Mouse (Mus musculus): Measurements from ENCODE around the gene Ttc27.
A peak's percentile ranks its signal among the peaks of the same experiment; 100 is the strongest.
"Not testable (repeated sequence)": the region's sequence is repeated elsewhere in the genome, so short reads cannot be mapped to it uniquely, and the experiment has no call there.

The Ttc27 gene

DNA sequence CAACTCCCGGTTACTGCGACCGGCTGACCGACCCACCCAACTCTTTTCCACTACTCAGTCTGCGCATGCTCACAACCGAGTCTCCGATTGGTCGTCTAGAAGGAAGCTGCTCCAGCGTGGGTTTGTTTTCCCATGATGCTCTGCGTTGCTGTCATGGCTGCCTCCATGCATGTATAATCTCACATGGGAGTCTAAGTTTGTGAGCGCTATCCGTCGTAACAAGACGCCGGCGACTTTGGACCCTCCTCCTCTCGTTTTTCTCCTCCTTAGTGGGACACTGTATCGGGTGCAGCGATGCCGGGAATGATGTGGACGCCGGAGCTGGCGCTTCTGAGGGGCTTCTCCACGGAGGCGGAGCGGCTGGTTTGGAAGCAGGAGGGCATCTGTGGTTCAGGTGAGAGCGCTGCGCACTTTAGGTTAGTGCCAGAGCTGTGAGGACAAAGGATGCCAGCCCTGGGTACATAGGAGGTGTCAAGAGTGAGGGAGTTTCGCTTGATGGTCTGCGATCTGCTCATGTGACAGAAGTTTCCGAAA is at the start of gene Ttc27:
Gene Ttc27 (plus strand): TSS at position 115 of the 534 bp plus-strand sequence.
- DNase-seq (ENCODE audit: low read depth, low spot score) = peak; percentile 94

DNA sequence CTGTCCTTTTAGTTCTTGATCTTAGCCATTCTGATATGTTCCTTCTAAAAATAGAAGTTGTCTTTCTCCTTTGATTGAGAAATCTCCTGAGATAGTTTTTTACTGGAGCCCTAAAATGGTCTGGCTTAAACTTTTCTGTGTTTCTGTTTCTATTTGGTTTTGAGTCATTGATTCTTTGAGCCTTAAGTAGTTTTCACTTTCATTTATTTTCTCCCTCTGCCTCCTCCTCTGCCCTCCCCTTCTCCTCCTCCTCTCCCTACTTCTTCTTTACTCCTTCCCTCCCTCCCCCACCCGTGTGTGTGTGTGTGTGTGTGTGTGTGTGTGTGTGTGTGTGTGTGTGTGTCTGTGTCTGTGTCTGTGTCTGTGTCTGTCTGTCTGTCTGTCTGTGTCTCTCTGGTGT is 49.5 kb upstream of the Ttc27 start:
- DNase-seq (ENCODE audit: low read depth, low spot score) = no peak

DNA sequence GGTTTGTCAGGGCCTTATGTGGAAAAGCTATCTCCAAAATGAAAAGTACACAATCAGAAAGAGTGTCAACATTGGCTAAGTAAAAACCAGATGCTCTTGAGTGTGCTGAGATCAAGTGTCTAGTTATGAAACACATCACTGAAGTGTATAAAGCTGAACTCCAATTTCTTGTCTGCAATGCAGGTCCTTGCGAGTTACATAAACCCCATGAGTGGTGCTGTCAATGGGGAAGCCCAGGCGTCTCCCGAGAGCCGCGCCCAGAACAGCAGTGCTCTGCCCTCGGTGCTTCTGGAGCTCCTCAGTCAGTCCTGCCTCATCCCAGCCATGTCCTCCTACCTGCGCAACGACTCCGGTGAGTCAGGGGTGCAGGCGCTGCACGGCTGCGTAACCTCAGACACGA is 47.5 kb upstream of the Ttc27 start:
- no peak for DNase-seq (ENCODE audit: low read depth, low spot score)

DNA sequence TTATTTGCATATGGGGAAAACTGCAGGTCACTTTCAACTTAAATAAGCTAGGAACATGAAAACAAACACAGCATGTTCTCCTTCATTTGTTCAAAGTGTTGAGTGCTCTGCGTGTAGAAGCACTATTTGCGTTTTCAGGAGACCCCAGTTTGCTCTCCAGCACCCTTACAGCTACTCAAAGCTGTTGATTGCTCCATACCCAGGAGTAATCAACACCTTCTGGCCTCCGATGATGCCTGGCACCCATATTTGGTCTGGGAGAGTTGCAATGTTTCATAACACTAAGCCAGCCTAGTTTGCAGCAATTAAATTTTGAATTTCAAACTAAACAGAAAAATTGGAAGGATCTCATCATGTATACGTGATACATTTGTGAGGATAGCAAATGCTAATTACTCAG is 45.1 kb upstream of the Ttc27 start:
- DNase-seq (ENCODE audit: low read depth, low spot score) = no peak

DNA sequence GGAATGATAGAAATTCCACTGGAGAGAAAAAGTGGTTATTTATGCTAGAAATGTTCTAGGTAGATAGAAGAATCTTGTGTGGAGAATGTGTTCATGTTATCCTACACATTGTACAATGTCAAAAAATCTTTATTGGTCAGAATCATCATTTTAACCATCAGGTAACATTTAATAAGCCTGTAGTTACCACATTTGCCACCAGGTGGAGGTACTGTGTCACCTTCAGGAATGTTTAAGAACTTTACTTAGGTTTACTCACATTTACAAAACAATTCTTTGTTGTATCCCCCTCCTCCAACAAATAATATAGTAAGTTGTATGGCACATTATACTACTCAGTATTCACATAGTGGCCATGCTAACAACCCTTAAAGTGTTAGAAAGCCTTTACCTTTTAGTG is 44.3 kb upstream of the Ttc27 start:
- DNase-seq (ENCODE audit: low read depth, low spot score) = no peak

DNA sequence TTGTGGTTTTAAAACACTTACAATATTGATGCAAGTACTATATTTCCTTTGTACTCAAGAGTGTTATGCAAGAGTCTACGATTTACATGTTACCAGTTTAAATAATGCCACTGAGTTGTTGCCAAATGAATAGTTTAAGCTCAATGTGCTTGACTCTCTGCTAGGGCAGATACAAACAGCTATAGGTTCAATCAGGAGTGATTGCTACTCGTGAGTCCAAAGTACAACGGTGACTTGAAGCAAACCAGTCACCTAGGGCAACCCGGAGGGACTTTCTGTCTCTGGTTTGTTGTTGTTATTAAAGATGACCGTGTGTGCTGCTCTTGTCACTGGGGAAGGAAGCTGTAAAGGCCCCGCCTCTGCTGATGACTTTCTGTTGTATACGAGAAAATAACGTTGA is 39.5 kb upstream of the Ttc27 start:
- no peak for DNase-seq (ENCODE audit: low read depth, low spot score)

DNA sequence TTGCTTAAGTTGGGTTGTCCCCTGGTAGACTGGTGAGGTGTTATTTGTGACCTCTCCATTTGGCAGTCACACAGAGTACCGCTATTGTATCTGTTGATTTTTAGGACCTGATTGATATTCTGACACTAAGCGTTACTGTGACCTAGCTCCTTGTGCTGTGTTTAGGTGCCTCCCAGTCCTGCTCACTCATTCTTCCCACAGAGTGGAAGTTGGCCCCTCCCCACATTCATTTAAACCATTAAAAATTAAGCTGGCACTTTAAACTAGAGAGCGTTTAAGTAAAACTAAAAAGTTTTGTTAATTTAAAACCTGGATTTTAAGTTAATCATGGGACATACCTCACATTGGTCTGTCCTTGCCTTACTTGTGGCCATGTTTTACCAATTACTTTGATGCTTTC is 32.6 kb upstream of the Ttc27 start:
- no peak for DNase-seq (ENCODE audit: low read depth, low spot score)

DNA sequence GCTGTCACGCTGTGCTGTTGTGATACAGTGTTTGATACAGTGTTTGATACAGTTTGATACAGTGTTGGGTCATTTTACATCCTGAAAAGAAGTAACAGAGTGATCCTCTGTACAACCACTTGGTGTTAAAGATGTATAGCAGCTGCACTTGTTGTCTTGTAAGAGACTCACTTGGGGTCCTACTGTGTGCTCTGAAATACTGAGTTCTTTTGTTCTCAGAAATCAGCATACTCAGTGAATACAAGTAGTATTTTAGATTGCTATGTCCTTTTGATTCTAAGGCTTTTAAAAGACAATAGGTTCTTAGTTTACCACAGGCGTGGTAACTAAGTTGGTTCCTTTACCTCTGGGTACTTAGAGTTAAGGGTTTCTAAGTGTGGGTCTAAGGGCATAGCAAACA is 29.0 kb upstream of the Ttc27 start:
- no peak for DNase-seq (ENCODE audit: low read depth, low spot score)

DNA sequence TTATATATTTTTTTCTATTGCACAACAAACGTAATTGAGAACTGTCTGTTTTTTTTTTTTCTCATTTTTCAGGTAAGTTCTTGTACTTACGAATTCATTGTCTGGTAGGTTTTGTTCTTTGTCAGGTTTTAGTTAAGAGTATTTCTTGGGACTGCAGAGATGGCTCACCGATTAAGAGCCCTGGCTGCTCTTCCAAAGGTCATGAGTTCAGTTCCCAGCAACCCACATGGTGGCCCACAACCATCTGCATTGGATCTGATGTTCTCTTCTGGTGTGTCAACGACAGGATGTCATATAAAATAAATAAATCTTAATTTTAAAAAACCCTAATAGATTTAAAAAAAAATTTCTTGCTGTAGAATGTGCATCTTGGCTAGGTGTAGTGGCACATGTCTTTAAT is 28.1 kb upstream of the Ttc27 start:
- DNase-seq (ENCODE audit: low read depth, low spot score) = no peak

DNA sequence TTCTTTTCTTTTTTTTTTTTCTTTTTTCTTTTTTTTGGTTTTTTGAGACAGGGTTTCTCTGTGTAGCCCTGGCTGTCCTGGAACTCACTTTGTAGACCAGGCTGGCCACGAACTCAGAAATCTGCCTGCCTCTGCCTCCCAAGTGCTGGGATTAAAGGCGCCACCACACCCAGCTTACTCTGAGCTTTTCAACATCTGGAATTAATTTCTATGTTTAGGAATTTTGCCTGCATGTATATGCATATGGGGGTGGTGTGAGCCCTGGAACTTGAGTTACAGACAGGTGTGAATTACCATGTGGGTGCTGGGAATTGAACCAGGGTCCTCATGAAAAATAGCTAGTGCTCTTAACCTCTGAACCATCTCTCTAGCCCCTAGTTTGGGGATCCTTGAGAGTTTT is 15.9 kb upstream of the Ttc27 start:
- DNase-seq (ENCODE audit: low read depth, low spot score) = not testable (repeated sequence)

DNA sequence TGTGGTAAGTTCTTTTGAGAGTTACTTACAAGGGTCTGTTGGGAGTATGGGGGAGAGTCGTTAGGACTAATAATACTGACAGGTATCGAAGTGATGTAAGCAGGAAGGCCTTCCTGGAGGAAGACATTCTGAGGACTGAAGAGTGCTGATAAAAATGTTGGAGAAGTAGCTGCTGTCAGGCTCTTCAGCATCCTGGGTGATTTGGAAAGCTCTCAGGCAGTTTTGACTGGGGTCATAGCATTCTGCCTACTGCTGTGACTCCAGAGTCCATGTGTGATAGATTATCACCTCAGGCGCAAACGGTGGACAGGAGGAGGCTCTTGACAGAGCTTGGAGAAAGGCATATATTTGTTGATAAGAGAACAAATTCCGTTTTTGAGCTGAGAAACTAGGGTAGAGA is 12.1 kb upstream of the Ttc27 start:
- no peak for DNase-seq (ENCODE audit: low read depth, low spot score)

DNA sequence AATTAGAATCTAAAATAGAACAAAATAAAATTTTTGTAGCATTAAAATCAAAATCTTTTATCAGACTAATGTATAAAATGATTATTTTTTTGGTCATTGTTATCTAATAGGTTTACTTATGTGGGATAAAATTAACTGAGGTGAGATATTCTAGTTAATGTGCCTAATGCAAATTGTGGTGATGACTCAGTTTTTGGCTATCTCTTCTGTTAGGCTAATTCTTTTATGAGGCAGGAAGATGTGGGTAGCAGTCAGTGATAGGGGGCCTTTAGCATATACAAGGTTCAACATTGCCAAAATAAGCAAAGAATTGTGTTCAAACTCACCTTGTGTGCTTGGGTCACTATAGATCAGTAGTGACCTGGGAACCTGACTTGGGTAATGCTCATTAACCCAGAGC is 10.9 kb upstream of the Ttc27 start:
- DNase-seq (ENCODE audit: low read depth, low spot score) = no peak

DNA sequence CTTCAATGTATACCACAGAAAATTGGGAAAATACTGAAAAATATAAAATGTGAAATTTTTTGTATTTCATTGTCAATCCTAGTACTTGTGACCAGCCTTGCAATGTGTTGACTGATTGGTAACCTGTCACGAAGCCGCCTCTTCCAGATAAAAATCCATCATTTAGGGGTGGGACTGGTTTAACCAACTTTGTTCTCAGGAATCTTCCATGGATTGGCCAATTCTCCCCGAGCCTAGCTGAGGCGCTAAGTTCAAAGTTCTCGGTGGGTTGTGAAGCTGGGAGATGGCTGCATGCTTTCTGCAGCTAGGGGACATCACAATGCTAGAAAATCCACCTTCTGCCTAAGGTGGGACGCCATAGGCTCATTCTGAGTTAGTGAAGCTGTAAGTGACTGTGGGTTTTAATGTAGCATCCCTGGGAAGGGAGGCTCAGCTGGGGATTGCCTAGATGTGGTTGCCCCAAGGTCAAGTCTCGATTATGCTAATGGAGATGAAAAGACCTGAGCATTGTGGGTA is 9.8 kb upstream of the Ttc27 start:
- no peak for DNase-seq (ENCODE audit: low read depth, low spot score)

DNA sequence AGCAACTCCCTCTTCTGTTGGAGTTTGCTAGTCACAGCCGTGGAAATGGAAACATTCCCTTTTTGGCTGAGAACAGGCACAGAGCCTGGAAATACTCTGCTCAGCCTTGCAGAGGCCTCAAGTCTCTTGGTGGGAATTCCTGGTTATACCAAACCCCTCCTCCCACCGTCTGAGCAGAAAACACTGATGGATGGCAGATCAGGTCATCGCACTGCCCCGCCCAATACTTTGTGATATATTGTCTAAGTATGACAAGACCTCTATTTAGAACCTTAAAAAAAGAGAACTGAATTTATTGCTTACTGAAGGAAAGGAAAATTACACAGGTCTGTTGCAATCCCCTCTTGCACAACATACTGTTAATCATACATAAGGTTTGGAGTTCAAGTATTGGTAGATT is 6.8 kb upstream of the Ttc27 start:
- DNase-seq (ENCODE audit: low read depth, low spot score) = no peak

DNA sequence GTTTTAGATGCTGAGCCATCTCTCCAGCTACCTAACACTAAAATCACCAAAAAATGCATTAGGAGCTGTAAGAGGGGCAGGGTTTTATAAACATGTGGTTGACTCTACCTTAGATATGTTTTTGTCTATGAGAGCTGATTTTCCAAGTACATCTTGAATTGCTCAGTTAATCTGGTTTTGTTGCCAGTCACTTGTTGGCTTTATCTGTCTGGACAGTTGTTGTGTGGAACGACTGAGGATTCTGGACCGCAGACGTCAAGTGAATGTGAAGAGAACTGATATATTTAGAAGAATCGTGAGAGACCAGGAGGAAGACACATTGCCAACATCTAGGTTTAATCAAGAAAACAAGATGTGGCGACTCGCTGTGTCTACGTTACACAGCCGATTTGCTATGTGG is 5.9 kb upstream of the Ttc27 start:
- no peak for DNase-seq (ENCODE audit: low read depth, low spot score)

DNA sequence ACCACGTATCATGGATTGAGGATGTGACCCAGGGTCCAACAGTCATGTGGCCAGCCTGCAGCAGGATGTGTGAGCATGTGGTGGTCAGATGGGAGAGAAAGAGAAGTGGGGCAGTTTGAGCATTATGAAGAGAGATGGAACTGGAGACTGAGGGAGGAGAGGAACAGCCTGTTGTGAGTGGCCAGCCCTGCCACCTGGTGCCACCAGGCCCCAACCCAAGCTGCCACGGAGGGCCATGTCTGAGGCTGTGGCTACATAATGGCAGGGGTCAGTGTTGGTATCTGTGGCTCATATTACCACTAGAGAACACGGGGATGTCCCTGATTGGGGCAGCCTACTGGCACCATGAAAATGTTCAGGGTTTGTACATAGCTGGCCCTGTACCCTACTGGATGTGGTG is 2.4 kb upstream of the Ttc27 start:
- no peak for DNase-seq (ENCODE audit: low read depth, low spot score)

DNA sequence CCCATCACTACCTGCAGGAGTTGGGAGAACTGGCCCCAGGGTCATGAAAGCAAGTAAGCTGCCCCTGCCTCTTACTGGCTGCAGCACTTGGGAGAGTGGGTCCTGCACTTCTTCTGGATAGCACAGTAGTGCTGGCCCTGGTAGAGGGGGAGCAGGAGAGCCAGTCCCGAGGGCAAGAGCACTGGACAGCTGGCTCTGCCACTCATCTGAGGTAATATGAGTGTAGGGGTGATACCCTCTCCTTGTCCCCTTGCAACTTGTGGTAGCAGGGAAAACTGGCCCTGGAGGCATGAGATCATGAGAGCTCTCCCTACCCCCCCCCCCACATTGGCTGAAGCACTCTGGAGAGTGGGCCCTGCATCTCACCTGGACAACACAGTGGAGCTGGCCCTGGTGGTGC is 1.8 kb upstream of the Ttc27 start:
- no peak for DNase-seq (ENCODE audit: low read depth, low spot score)

DNA sequence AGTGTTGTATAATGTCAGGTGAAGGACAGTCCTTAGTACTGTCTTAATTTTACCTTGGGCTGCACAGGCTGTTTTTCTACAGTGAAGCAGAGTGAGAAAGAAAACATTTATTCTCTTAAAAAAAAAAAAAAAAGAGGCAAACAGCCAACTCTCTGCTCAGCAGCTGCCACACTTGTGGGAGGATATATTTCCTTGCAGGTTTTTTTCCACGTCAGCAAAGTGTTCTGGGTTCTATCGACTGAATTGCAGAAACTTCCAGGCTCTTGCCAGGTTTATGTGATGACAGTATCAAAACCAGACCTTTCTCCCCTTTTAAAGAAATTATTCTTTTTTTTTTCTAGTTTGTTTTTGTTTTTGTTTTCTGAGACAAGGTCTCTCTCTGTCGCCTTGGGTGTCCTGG is 889 bp upstream of the Ttc27 start:
- no peak for DNase-seq (ENCODE audit: low read depth, low spot score)

DNA sequence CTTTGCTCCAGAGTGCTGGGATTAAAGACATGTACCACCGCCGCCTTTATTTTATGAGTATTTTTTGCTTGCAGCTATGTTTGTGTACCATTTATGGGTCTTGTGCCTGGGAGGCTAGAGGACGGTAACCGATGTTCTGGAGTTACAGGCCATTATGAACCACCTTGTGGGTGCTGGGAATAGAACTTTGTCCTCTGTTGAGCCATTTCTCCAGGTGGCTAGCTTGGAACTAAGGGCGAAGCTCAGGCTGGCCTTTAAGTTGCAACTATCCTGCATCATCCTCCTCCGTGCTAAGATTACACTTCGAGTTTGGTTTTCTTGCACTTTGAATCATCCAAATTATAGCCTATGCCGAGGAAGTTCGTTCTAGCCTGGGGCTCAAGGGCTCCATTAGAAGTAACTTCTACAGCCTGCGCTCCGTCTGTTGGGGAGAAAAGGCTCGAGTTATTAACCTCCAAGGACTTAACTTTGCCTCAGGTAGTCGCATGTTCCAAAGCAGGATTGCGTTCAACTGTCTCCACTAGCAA is 378 bp upstream of the Ttc27 start:
- DNase-seq (ENCODE audit: low read depth, low spot score) = no peak

DNA sequence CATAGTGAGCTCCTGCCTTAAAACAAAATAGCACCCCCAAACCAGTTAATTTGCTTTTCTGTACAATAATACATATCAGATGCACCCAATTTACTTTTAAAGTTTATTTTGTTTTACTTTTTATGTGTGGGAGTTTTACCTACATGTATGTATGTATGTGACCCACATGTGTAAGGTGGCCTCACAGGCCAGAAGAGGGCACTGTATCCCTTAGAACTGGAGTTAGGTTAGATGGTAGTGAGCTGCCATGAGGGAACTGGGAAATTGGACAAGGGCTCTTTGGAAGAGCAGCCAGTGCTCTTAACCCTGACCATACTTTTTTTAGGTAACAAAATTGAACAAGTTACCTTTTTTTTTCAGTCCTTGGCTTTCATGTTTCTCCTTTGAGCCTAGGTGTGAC is 15.3 kb downstream of the Ttc27 start:
- no peak for DNase-seq (ENCODE audit: low read depth, low spot score)

DNA sequence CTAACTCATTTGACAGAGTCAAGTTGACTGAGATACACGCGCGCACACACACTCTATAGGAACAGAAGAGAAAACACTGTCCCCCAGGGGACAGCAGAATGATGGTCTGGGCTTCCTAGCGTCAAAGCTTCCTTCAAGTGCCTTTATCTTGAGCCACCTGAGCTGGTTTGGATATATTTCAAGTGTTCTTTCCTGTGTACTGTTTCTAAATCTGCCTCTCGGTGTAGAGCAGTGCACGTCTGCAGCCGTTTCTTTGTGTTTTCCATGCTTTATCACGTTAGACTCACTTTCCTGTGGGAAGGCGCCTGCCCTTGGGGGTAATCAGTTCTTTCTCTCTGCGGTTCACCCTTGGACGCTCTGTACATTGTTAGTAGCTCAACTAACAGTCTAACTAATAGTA is 17.9 kb downstream of the Ttc27 start:
- no peak for DNase-seq (ENCODE audit: low read depth, low spot score)

DNA sequence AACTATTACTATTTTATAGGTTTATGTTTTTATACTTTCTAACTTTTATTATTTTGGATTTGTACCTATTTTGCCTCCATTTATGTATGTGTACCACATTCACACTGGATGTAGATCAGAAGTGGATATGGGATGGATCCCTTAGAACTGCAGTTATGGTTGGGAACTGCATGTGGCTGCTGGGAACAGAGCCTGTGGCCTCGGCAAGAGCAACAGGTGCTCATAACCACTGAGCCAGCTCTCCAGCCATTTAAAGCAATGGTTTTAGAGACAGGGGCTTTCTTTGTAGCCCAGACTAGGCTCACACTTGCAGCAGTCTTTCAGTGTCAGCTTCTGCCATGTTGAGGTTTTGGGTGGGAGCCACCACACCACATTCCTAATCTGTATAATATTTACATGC is 32.1 kb downstream of the Ttc27 start:
- no peak for DNase-seq (ENCODE audit: low read depth, low spot score)

DNA sequence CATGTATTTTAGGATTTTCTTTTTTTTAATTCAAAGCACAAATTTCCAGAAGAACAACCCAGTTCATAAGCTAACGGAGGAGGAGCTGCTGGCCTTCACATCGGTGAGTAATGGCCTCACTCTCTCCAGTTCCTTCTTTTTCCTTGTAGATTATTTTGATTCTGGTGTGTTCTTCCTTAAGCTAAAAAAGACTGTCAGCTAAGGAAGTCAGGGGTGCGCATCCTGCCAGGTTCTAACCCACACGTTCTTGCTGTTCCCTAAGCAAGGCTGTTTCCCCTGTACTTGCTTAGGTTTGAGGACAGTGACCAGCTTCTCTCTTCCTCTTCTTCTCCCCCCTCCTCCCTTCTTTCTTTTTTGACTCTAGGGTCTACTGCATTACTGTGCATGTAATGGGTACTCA is 33.5 kb downstream of the Ttc27 start:
- no peak for DNase-seq (ENCODE audit: low read depth, low spot score)

All from brain, embryonic 18.5 days (tissue).